Mouse (Mus musculus) kidney, postnatal 0 days (tissue): Measurements from ENCODE around the gene Spag9. TPM values are rescaled to one million over a fixed set of nuclear protein-coding genes. Genes with fewer than 3 reads are reported as not detected.

ENCODE experiments used
- ATAC-seq: fragments of 200-750 bp; cut with Nextera tagmentation; replicated peaks from 2 replicates; pipeline ENCODE4 v1.8.0; 2017; ENCODE audit warnings: low read depth, moderate number of reproducible peaks, moderate TSS enrichment, moderate library complexity; ENCODE audit not compliant: low FRiP score
- DNase-seq: peaks from one replicate; pipeline ENCODE4 v3.0.0-alpha.2; 2016; ENCODE audit warnings: low spot score
- H3K27ac ChIP-seq: fragments of 300-500 bp; sonication (generic); 2 replicates; pipeline ENCODE4 v1.5.1; 2014; ENCODE audit warnings: mild to moderate bottlenecking
- H3K27me3 ChIP-seq: fragments of 300-500 bp; sonication (generic); 2 replicates; pipeline ENCODE4 v1.6.1; 2014; ENCODE audit warnings: low read length, mixed read lengths; ENCODE audit not compliant: insufficient read depth
- H3K36me3 ChIP-seq: fragments of 300-500 bp; sonication (generic); 2 replicates; pipeline ENCODE4 v1.6.1; 2014; ENCODE audit warnings: low read length, mixed read lengths; ENCODE audit not compliant: insufficient read depth
- H3K4me1 ChIP-seq: fragments of 300-500 bp; sonication (generic); replicated peaks from 2 replicates; pipeline ENCODE4 v1.6.1; 2014; ENCODE audit warnings: antibody characterized with exemption, low read length, mixed read lengths; ENCODE audit not compliant: insufficient read depth
- H3K4me2 ChIP-seq: fragments of 300-500 bp; sonication (generic); 2 replicates; pipeline ENCODE4 v1.6.1; 2014; ENCODE audit warnings: mild to moderate bottlenecking, low read length, moderate library complexity, mixed read lengths
- H3K4me3 ChIP-seq: fragments of 300-500 bp; sonication (generic); replicated peaks from 2 replicates; pipeline ENCODE4 v1.5.1; 2014; ENCODE audit warnings: low read depth, low read length
- H3K9ac ChIP-seq: fragments of 300-500 bp; sonication (generic); 2 replicates; pipeline ENCODE4 v1.6.1; 2014; ENCODE audit warnings: low read depth, low read length
- H3K9me3 ChIP-seq: fragments of 300-500 bp; sonication (generic); replicated peaks from 2 replicates; pipeline ENCODE4 v1.6.1; 2016; ENCODE audit warnings: low read length, inconsistent platforms, mixed read lengths
- CTCF ChIP-seq: IDR thresholded peaks from 2 replicates; pipeline ENCODE4 v1.5.1; 2016; ENCODE audit warnings: antibody characterized with exemption, low read depth, mild to moderate bottlenecking, moderate library complexity
- WGBS: fragments of 180-500 bp; shearing (Covaris S2); extraction: QIAGEN DNeasy Blood & Tissue Kit; methylation state at CpG from one replicate; pipeline ENCODE4 v1.1.7; 2014; 5-methylcytosine and 5-hydroxymethylcytosine counted together
- polyA plus RNA-seq: library from polyadenylated mRNA; unstranded; fragments of >200 nt; fragmentation: Nextera tagmentation; extraction: Ambion mirVana; gene quantifications from 2 replicates; pipeline ENCODE4 v1.2.1, GENCODE M21; 2015

Spag9 gene
- polyA plus RNA-seq, 1 experiment from 2014 or later = 59.8 TPM

- no peaks in the 10 kb centered on the region for H3K36me3 ChIP-seq
- no peak overlapping the region for H3K4me3 ChIP-seq
- H3K27ac ChIP-seq = no peak overlapping the region
- H3K27me3 ChIP-seq = no peaks in the 10 kb centered on the region
- no peak overlapping the region for H3K9ac ChIP-seq
- H3K9me3 ChIP-seq = no peaks in the 10 kb centered on the region
- DNase-seq = no peak
- ATAC-seq = no peak
- no peak for TF ChIP-seq CTCF
- H3K4me1 ChIP-seq = peaks cover 12% of the 10 kb centered on the region; the same call in 1 of the 2 replicates
- no peak overlapping the region for H3K4me2 ChIP-seq
Observed at GRCm38 (mm10) chr11:93999276-93999675, 3.4 kb downstream of the Spag9 start.

- 96% methylated on average over 2 of the region's 2 CpGs for whole genome bisulfite sequencing
- no peak for ATAC-seq
- no peak for DNase-seq
Observed at GRCm38 (mm10) chr11:94003346-94003745, 7.5 kb downstream of the Spag9 start.

DNA sequence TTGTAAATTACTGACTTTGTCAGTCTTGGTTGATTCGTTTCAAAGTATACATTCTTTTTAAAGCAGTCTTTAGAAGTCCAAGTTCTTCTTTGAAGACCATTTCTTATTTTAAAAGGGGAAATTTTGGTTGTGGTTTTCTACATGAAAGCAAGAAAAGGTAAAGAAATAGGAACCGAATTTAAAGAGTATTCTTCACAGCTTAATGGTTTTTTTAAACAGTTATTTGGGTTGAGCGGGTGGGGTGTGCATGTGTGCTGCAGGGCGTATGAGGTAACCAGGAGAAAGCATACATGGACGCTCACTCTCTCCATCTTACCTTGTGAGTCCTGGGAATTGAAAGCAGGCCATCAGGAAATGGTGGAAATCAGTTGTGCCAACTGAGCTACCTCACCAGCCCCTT is 23.2 kb downstream of the Spag9 start:
- DNase-seq (no peak), ATAC-seq (no peak)
- 76% methylated on average over 5 of the region's 5 CpGs for WGBS
- TF ChIP-seq CTCF = no peak
- no peak overlapping the region for H3K4me2 ChIP-seq
- H3K36me3 ChIP-seq = 0 out of 2 replicates have a peak, but pooled peaks cover 6% of the 10 kb centered on the region
- H3K27me3 ChIP-seq = no peaks in the 10 kb centered on the region
- H3K27ac ChIP-seq = no peak overlapping the region
- H3K9ac ChIP-seq = no peak overlapping the region
- no peaks in the 10 kb centered on the region for H3K4me1 ChIP-seq
- H3K9me3 ChIP-seq = no peaks in the 10 kb centered on the region
- no peak overlapping the region for H3K4me3 ChIP-seq

More at GRCm38 (mm10) chr11:94003346-94003745, 7.5 kb downstream of the Spag9 start:
- TF ChIP-seq CTCF = no peak
- Histone ChIP-seq H3K27me3 (no peaks in the 10 kb centered on the region), H3K4me3 (no peak overlapping the region), H3K9ac (no peak overlapping the region), H3K36me3 (no peaks in the 10 kb centered on the region), H3K4me1 (0 out of 2 replicates have a peak, but pooled peaks cover 5% of the 10 kb centered on the region), H3K4me2 (no peak overlapping the region), H3K27ac (no peak overlapping the region), H3K9me3 (no peaks in the 10 kb centered on the region)

- no peak overlapping the region for H3K4me2 ChIP-seq
- no peak overlapping the region for H3K9ac ChIP-seq
- no peak overlapping the region for H3K4me3 ChIP-seq
- WGBS = 45% methylated on average over 6 of the region's 6 CpGs
- no peak for TF ChIP-seq CTCF
- 0 out of 2 replicates have a peak, but pooled peaks cover 6% of the 10 kb centered on the region for H3K36me3 ChIP-seq
- no peaks in the 10 kb centered on the region for H3K4me1 ChIP-seq
- no peak for DNase-seq
- no peaks in the 10 kb centered on the region for H3K27me3 ChIP-seq
- H3K27ac ChIP-seq = no peak overlapping the region
- H3K9me3 ChIP-seq = no peaks in the 10 kb centered on the region
- no peak for ATAC-seq
Observed at GRCm38 (mm10) chr11:94020403-94020802, 24.5 kb downstream of the Spag9 start.

- no peaks in the 10 kb centered on the region for H3K4me1 ChIP-seq
- no peak for TF ChIP-seq CTCF
- no peak for DNase-seq
- no peak for ATAC-seq
- no peak overlapping the region for H3K4me3 ChIP-seq
- no peak overlapping the region for H3K4me2 ChIP-seq
- H3K27me3 ChIP-seq = no peaks in the 10 kb centered on the region
- no peaks in the 10 kb centered on the region for H3K9me3 ChIP-seq
- no peak overlapping the region for H3K9ac ChIP-seq
- 91% methylated on average over 4 of the region's 4 CpGs for WGBS
- no peaks in the 10 kb centered on the region for H3K36me3 ChIP-seq
- H3K27ac ChIP-seq = no peak overlapping the region
Observed at GRCm38 (mm10) chr11:94026289-94026688, 30.4 kb downstream of the Spag9 start.

GRCm38 (mm10) chr11:94032084-94032483 is 36.2 kb downstream of the Spag9 start:
- H3K27ac ChIP-seq = no peak overlapping the region
- no peaks in the 10 kb centered on the region for H3K27me3 ChIP-seq
- H3K36me3 ChIP-seq = no peaks in the 10 kb centered on the region
- no peak for ATAC-seq
- no peaks in the 10 kb centered on the region for H3K4me1 ChIP-seq
- DNase-seq = no peak
- no peaks in the 10 kb centered on the region for H3K9me3 ChIP-seq
- no peak overlapping the region for H3K4me3 ChIP-seq
- no peak overlapping the region for H3K4me2 ChIP-seq
- H3K9ac ChIP-seq = no peak overlapping the region
- TF ChIP-seq CTCF = no peak
- WGBS = 86% methylated on average over 4 of the region's 4 CpGs

- 57% methylated on average over 2 of the region's 2 CpGs for WGBS
Observed at GRCm38 (mm10) chr11:94032971-94033370, 37.1 kb downstream of the Spag9 start.

More at GRCm38 (mm10) chr11:94032971-94033370, 37.1 kb downstream of the Spag9 start:
- no peaks in the 10 kb centered on the region for H3K27me3 ChIP-seq
- H3K4me3 ChIP-seq = no peak overlapping the region
- no peaks in the 10 kb centered on the region for H3K4me1 ChIP-seq
- ATAC-seq (no peak), DNase-seq (no peak)
- H3K4me2 ChIP-seq = no peak overlapping the region
- H3K36me3 ChIP-seq = no peaks in the 10 kb centered on the region
- no peak overlapping the region for H3K9ac ChIP-seq
- H3K9me3 ChIP-seq = no peaks in the 10 kb centered on the region
- TF ChIP-seq CTCF = no peak
- no peak overlapping the region for H3K27ac ChIP-seq
